Mouse (Mus musculus): ENCODE results near the gene Ostc. TPM values are rescaled to one million over a fixed set of nuclear protein-coding genes. Genes with fewer than 3 reads are reported as not detected.
A peak's percentile ranks its signal among the peaks of the same experiment; 100 is the strongest.

Ostc gene
- polyA plus RNA-seq, 2 experiments from 2014 or later = 214 to 219 TPM

GRCm38 (mm10) chr3:130708529-130708928, 715 bp downstream of the Ostc start:
- no peak for ATAC-seq

- ATAC-seq = no peak
Measured at GRCm38 (mm10) chr3:130702289-130702688, 7.0 kb downstream of the Ostc start.

GRCm38 (mm10) chr3:130697622-130698021, 11.6 kb downstream of the Ostc start:
- no peak for ATAC-seq

GRCm38 (mm10) chr3:130694705-130695104, 14.5 kb downstream of the Ostc start:
- ATAC-seq = no peak

GRCm38 (mm10) chr3:130694041-130694593, 15.1 kb downstream of the Ostc start:
- no peak for ATAC-seq

- peak; percentile 62 for ATAC-seq
Measured at GRCm38 (mm10) chr3:130691596-130692170, 17.6 kb downstream of the Ostc start.

- ATAC-seq = peak; percentile 87
Measured at GRCm38 (mm10) chr3:130690834-130691595, 18.2 kb downstream of the Ostc start.

- ATAC-seq = no peak
Measured at GRCm38 (mm10) chr3:130689630-130690029, 19.6 kb downstream of the Ostc start.

- no peak for ATAC-seq
Measured at GRCm38 (mm10) chr3:130687051-130687450, 22.2 kb downstream of the Ostc start.

- ATAC-seq = no peak
Measured at GRCm38 (mm10) chr3:130685014-130685366, 24.3 kb downstream of the Ostc start.

- no peak for ATAC-seq
Measured at GRCm38 (mm10) chr3:130684276-130685013, 24.8 kb downstream of the Ostc start.

- no peak for ATAC-seq
Measured at GRCm38 (mm10) chr3:130683836-130684235, 25.4 kb downstream of the Ostc start.

GRCm38 (mm10) chr3:130682183-130682582, 27.1 kb downstream of the Ostc start:
- ATAC-seq = no peak

- ATAC-seq = no peak
Measured at GRCm38 (mm10) chr3:130681226-130681625, 28.0 kb downstream of the Ostc start.

- no peak for ATAC-seq
Measured at GRCm38 (mm10) chr3:130677671-130678460, 31.4 kb downstream of the Ostc start.

GRCm38 (mm10) chr3:130671291-130671690, 38.0 kb downstream of the Ostc start:
- ATAC-seq = no peak

GRCm38 (mm10) chr3:130662496-130662895, 46.7 kb downstream of the Ostc start:
- ATAC-seq = no peak

GRCm38 (mm10) chr3:130660619-130661018, 48.6 kb downstream of the Ostc start:
- no peak for ATAC-seq

- no peak for ATAC-seq
Measured at GRCm38 (mm10) chr3:130649569-130649968, 59.7 kb downstream of the Ostc start.

GRCm38 (mm10) chr3:130646110-130646810, 63.0 kb downstream of the Ostc start:
- ATAC-seq = no peak

Data from activated CD4-positive, CD25-positive, alpha-beta regulatory T cell, adult 4 months (primary cell).